Mouse (Mus musculus) lung, adult 2 months (tissue): ENCODE data around the gene B430305J03Rik.

Experiments used
- CTCF ChIP-seq: fragments of 200-500 bp; IDR thresholded peaks from 2 replicates; pipeline ENCODE4 v1.5.1; 2011; ENCODE audit warnings: mild to moderate bottlenecking, low read length, control low read depth; ENCODE audit not compliant: insufficient read depth
- POLR2A ChIP-seq: fragments of 200-500 bp; IDR thresholded peaks from 2 replicates; pipeline ENCODE4 v1.6.1; 2011; ENCODE audit warnings: low read depth, mild to moderate bottlenecking, control low read depth, low read length, borderline replicate concordance; ENCODE audit errors: extremely low read depth

DNA sequence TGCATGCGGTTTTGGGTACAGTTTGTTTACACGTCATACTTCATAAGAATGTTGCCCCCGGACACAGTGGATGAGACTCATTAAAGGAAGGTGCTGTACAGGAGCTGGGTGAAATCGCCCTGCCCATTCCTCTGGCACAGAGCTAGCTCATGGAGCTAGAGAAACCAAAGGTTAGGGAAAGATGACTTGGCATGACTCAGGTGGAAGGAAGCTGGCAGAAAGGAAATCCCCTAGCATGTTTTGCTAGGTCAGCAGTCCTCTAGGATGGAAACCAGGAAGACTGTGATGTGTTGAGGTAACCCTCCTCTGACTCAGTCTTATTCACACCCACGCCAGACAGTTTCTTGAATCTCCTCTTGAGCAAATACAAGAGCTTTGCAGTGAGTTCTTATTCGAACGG is 21.7 kb downstream of the B430305J03Rik start:
- no peak for TF ChIP-seq CTCF
- no peak for TF ChIP-seq POLR2A
